Mouse (Mus musculus) olfactory bulb, adult 2 months (tissue): ENCODE measurements around the gene Nsd1.

Experiments
- CTCF ChIP-seq: fragments of 200-500 bp; IDR thresholded peaks from 2 replicates; pipeline ENCODE4 v1.5.1; 2012; ENCODE audit warnings: low read depth, mild to moderate bottlenecking, low read length, moderate library complexity; ENCODE audit not compliant: insufficient read depth
- POLR2A ChIP-seq: fragments of 200-500 bp; IDR thresholded peaks from 2 replicates; pipeline ENCODE4 v1.6.1; 2012; ENCODE audit warnings: mild to moderate bottlenecking, low read depth, low read length, moderate library complexity; ENCODE audit not compliant: insufficient read depth

GRCm38 (mm10) chr13:55262096-55262495 is 52.5 kb downstream of the Nsd1 start:
- TF ChIP-seq POLR2A, result no peak
- no peak for TF ChIP-seq CTCF
